Mouse (Mus musculus) midbrain, embryonic 14.5 days (tissue): ENCODE data around the gene Armcx1. TPM values are rescaled to one million over a fixed set of nuclear protein-coding genes. Genes with fewer than 3 reads are reported as not detected.

Experiments used
- ATAC-seq: fragments of 200-750 bp; cut with Nextera tagmentation; 2 replicates; pipeline ENCODE4 v1.8.0; 2017; ENCODE audit warnings: moderate number of reproducible peaks, moderate library complexity; ENCODE audit not compliant: low FRiP score, low TSS enrichment
- DNase-seq: peaks from one replicate; pipeline ENCODE4 v3.0.0-alpha.2; 2015
- H3K27ac ChIP-seq: fragments of 300-500 bp; sonication (generic); replicated peaks from 2 replicates; pipeline ENCODE4 v1.5.1; 2014; ENCODE audit warnings: mild to moderate bottlenecking, low read depth, low read length, moderate library complexity
- H3K27me3 ChIP-seq: fragments of 300-500 bp; sonication (generic); 2 replicates; pipeline ENCODE4 v1.6.1; 2014; ENCODE audit warnings: low read length, control low read depth, mixed read lengths; ENCODE audit not compliant: control insufficient read depth, insufficient read depth
- H3K36me3 ChIP-seq: fragments of 300-500 bp; sonication (generic); 2 replicates; pipeline ENCODE4 v1.6.1; 2014; ENCODE audit warnings: low read length, control low read depth; ENCODE audit not compliant: control insufficient read depth, insufficient read depth
- H3K4me1 ChIP-seq: fragments of 300-500 bp; sonication (generic); 2 replicates; pipeline ENCODE4 v1.6.1; 2014; ENCODE audit warnings: mild to moderate bottlenecking, antibody characterized with exemption, low read length, control low read depth; ENCODE audit not compliant: control insufficient read depth, insufficient read depth
- H3K4me2 ChIP-seq: fragments of 300-500 bp; sonication (generic); 2 replicates; pipeline ENCODE4 v1.6.1; 2014; ENCODE audit warnings: mild to moderate bottlenecking, low read length, moderate library complexity
- H3K4me3 ChIP-seq: fragments of 300-500 bp; sonication (generic); replicated peaks from 2 replicates; pipeline ENCODE4 v1.5.1; 2014; ENCODE audit warnings: low read depth, low read length
- H3K9ac ChIP-seq: fragments of 300-500 bp; sonication (generic); replicated peaks from 2 replicates; pipeline ENCODE4 v1.6.1; 2014; ENCODE audit warnings: mild to moderate bottlenecking, low read length, moderate library complexity
- H3K9me3 ChIP-seq: fragments of 300-500 bp; sonication (generic); 2 replicates; pipeline ENCODE4 v1.6.1; 2016; ENCODE audit warnings: low read length, control low read depth, mixed read lengths; ENCODE audit not compliant: control insufficient read depth
- WGBS: fragments of 180-500 bp; shearing (Covaris S2); extraction: QIAGEN DNeasy Blood & Tissue Kit; methylation state at CpG from one replicate; pipeline ENCODE4 v1.1.7; 2014; 5-methylcytosine and 5-hydroxymethylcytosine counted together
- polyA plus RNA-seq: library from polyadenylated mRNA; unstranded; fragments of >200 nt; fragmentation: Nextera tagmentation; extraction: Ambion mirVana; gene quantifications from 2 replicates; pipeline ENCODE4 v1.2.1, GENCODE M21; 2014

Gene Armcx1
- polyA plus RNA-seq: 70.1 and 70.2 TPM in 2 replicates

GRCm38 (mm10) chrX:134717752-134718308 is at the start of gene Armcx1:
Gene Armcx1, plus strand, starts transcription at chrX:134717963.
- no peaks in the 10 kb centered on the region for H3K4me1 ChIP-seq
- peaks cover 15% of the 10 kb centered on the region for H3K36me3 ChIP-seq
- peak within 1 kb of the TSS; percentile 64 for H3K9ac ChIP-seq
- H3K27me3 ChIP-seq: no peaks in the 10 kb centered on the region; the same call in 1 of the 2 replicates
- peak; percentile 89 for DNase-seq
- WGBS: 20% methylated on average over 16 of the region's 16 CpGs
- peak within 1 kb of the TSS; percentile 92 for H3K27ac ChIP-seq
- peak; percentile 97 for ATAC-seq
- peak within 1 kb of the TSS; percentile 43 for H3K4me3 ChIP-seq
- peak within 1 kb of the TSS; percentile 61 for H3K4me2 ChIP-seq
- H3K9me3 ChIP-seq: no peaks in the 10 kb centered on the region

DNA sequence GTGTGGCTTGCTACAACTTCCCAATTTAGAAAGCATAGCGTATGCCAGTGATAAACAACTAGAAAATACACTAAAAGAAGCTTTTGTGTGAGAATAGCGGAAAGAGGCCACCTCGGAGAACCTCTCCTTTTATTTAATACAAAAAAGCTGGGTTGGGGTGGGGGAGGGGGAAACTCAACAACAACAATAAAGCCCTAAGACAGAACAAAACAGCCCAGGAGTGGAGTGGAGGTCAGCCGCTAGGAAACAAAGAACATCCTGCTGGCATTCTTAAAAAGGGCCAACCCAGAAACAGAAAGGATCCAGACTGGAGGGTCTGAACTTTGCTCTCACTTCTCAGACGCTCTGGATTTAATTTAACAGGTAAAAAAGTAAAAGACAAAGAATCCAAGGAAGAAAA is 42.7 kb upstream of the Armcx1 start:
- no peak overlapping the region for H3K9ac ChIP-seq
- DNase-seq: peak; percentile 41

DNA sequence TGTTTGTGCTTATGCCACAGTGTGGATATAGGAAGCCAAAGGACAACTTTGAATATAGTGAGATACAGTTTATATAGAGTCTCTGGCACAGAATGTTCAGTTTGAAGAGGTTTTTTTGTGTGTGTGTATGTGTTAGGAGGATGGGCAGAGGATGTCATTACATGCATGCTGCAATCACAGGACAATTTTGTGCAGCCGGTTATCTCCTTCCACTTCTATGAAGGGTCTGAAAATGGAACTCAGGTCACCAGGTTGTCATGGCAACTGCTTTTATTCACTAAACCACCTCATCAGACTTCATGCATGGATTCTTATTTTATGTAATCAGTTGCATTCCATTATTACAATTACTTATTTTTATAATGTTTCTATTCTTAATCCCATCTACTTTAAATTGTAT is 41.8 kb upstream of the Armcx1 start:
- no peaks in the 10 kb centered on the region for H3K36me3 ChIP-seq
- H3K27me3 ChIP-seq: no peaks in the 10 kb centered on the region
- H3K27ac ChIP-seq: peak overlapping the region; percentile 26; the same call in 1 of the 2 replicates
- DNase-seq (peak; percentile 63), ATAC-seq (no peak)
- no peak overlapping the region for H3K4me2 ChIP-seq
- no peak overlapping the region for H3K4me3 ChIP-seq
- 42% methylated on average over 1 of the region's 1 CpGs for WGBS
- H3K4me1 ChIP-seq: no peaks in the 10 kb centered on the region
- H3K9me3 ChIP-seq: no peaks in the 10 kb centered on the region
- H3K9ac ChIP-seq: no peak overlapping the region

More for the DNA sequence above, 42.7 kb upstream of the Armcx1 start:
- no peaks in the 10 kb centered on the region for H3K27me3 ChIP-seq
- no peak overlapping the region for H3K4me2 ChIP-seq
- no peak overlapping the region for H3K4me3 ChIP-seq
- H3K27ac ChIP-seq: 0 out of 2 replicates have a peak overlapping the region, but pooled peaks have one; percentile 41
- no peak for ATAC-seq
- WGBS: 22% methylated on average over 5 of the region's 5 CpGs
- H3K9me3 ChIP-seq: no peaks in the 10 kb centered on the region
- no peaks in the 10 kb centered on the region for H3K36me3 ChIP-seq
- no peaks in the 10 kb centered on the region for H3K4me1 ChIP-seq

DNA sequence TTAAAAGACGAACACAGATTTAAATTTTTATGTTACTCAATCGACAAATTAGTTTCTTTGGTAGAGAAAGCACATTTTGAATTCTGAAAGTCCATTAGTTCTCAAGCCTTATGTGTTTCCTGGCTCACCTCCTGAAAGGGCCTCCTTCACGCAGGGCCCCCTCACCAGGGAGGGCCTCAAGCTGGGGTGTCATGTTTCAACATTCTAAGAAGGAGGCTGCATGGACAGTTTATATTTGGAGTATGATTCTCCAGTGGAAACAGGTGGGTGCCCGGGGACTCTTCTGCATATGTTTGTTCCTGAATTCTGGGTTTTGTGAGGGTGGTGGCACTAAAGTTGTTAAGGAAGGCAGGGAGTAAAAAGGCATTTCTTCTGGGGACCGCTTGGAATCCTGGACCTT is 32.8 kb upstream of the Armcx1 start:
- no peaks in the 10 kb centered on the region for H3K27me3 ChIP-seq
- H3K27ac ChIP-seq: peak overlapping the region; percentile 91
- peaks cover 14% of the 10 kb centered on the region for H3K36me3 ChIP-seq
- H3K9ac ChIP-seq: peak overlapping the region; percentile 26; the same call in 1 of the 2 replicates
- 36% methylated on average over 5 of the region's 5 CpGs for WGBS
- ATAC-seq (no peak), DNase-seq (peak; percentile 12)
- no peaks in the 10 kb centered on the region for H3K9me3 ChIP-seq
- H3K4me3 ChIP-seq: peak overlapping the region; percentile 52
- H3K4me2 ChIP-seq: peak overlapping the region; percentile 63
- 0 out of 2 replicates have a peak, but pooled peaks cover 4% of the 10 kb centered on the region for H3K4me1 ChIP-seq

DNA sequence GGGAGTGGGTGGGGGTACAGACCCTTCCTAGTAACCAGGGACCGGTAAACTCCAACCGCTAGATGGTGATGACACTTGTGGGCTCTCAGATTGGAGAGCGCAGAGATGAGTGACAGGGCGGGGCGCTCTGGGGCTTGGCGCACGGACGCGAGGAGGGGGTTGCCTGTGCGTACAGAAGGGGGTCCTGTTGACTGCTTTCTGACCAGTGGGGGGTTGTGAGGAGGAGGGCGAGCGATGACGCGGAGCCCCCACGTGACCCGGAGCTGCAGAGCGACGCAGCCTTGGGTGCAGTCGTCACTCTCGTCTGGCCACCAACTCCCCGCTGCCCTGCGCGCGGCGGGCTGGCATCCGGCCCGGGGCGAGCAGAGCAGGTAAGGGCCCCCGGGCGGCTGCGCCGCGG is 31.5 kb upstream of the Armcx1 start, which contains the start of gene Armcx4:
TSS of gene Armcx4 (plus strand) at position 253 of the 400 bp plus-strand sequence.
- 17% methylated on average over 33 of the region's 33 CpGs for WGBS
- ATAC-seq (peak; percentile 96), DNase-seq (peak; percentile 92)
- 0 out of 2 replicates have a peak, but pooled peaks cover 4% of the 10 kb centered on the region for H3K4me1 ChIP-seq
- H3K4me2 ChIP-seq: peak within 1 kb of the TSS; percentile 63
- H3K9ac ChIP-seq: peak within 1 kb of the TSS; percentile 62
- H3K36me3 ChIP-seq: peaks cover 27% of the 10 kb centered on the region
- H3K9me3 ChIP-seq: no peaks in the 10 kb centered on the region
- H3K27ac ChIP-seq: peak within 1 kb of the TSS; percentile 91
- H3K27me3 ChIP-seq: no peaks in the 10 kb centered on the region
- H3K4me3 ChIP-seq: peak within 1 kb of the TSS; percentile 52

DNA sequence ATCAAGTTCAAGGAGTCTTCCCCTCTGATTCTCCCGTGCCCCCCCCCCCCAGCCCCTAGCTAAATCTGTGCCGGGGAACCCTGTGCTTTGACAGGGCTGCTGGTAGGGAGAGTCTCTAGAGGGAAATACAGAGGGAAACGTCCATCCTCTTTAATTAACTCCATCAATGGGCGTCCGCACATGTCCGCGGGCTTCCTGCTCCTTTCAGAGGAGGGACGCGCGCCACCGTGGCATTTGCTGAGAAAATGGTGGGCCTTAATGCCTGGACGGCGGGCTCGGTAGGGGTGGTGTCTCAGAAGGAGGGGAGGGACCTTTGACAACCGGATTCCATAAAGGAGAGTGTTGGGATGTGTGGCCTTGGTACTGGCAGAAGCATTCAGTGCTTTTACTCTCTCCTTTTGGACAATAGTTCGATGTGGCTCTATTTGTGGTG is 31.0 kb upstream of the Armcx1 start:
- DNase-seq (peak; percentile 66), ATAC-seq (peak; percentile 72)
- Histone ChIP-seq H3K27me3 (no peaks in the 10 kb centered on the region), H3K27ac (peak overlapping the region; percentile 91), H3K9me3 (no peaks in the 10 kb centered on the region), H3K4me3 (peak overlapping the region; percentile 52), H3K4me1 (0 out of 2 replicates have a peak, but pooled peaks cover 4% of the 10 kb centered on the region), H3K4me2 (peak overlapping the region; percentile 63), H3K9ac (peak overlapping the region; percentile 62), H3K36me3 (peaks cover 32% of the 10 kb centered on the region)
- WGBS: 19% methylated on average over 16 of the region's 16 CpGs

- Histone ChIP-seq H3K9ac (no peak overlapping the region), H3K9me3 (no peaks in the 10 kb centered on the region), H3K4me2 (no peak overlapping the region), H3K36me3 (peaks cover 49% of the 10 kb centered on the region), H3K27ac (no peak overlapping the region), H3K4me3 (no peak overlapping the region), H3K4me1 (0 out of 2 replicates have a peak, but pooled peaks cover 4% of the 10 kb centered on the region), H3K27me3 (no peaks in the 10 kb centered on the region)
- 82% methylated on average over 2 of the region's 2 CpGs for WGBS
- no peak for ATAC-seq
- no peak for DNase-seq
Observed at GRCm38 (mm10) chrX:134689676-134690075, 28.1 kb upstream of the Armcx1 start.

- H3K9ac ChIP-seq: no peak overlapping the region
- H3K9me3 ChIP-seq: no peaks in the 10 kb centered on the region
- H3K36me3 ChIP-seq: peaks cover 49% of the 10 kb centered on the region
- DNase-seq (no peak), ATAC-seq (no peak)
- H3K4me2 ChIP-seq: no peak overlapping the region
- H3K4me1 ChIP-seq: no peaks in the 10 kb centered on the region
- no peaks in the 10 kb centered on the region for H3K27me3 ChIP-seq
- 88% methylated on average over 10 of the region's 10 CpGs for WGBS
- no peak overlapping the region for H3K4me3 ChIP-seq
- H3K27ac ChIP-seq: no peak overlapping the region
Observed at GRCm38 (mm10) chrX:134690871-134691539, 26.8 kb upstream of the Armcx1 start.
